Mouse (Mus musculus): Measurements from ENCODE around the gene Pepd.

DNA sequence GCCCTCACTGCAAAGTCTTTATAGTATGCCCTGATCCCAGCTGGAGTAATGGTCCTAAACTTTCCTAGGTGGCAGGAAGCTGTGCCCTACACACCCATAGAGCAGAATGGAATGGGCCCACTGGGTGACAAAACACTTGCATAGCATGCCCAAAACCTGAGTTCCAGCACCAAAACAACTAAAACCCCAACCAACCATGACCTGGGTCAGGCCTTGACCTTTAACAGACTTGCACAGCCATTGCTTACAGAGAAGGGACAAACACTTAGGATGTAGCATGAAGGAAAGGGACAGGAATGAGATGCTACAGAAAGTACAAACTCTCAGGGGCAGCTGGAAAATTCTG is 130.0 kb downstream of the Pepd start:
- TF ChIP-seq CTCF (conservative IDR thresholded peaks at IDR 0.05; ENCODE audit: low read length) = no peak
- no peak for TF ChIP-seq POU5F1 (IDR thresholded peaks at IDR 0.05; ENCODE audit: borderline replicate concordance, low read length)
- no peak for TF ChIP-seq NANOG (IDR thresholded peaks at IDR 0.05; ENCODE audit: borderline replicate concordance, low read length)
